Mouse (Mus musculus) E14TG2a.4 (cell line): ENCODE results near the gene M1ap.

ENCODE experiments used
- CTCF ChIP-seq: conservative IDR thresholded peaks from 2 replicates; pipeline ENCODE4 v1.5.1; 2014; ENCODE audit warnings: low read length
- NANOG ChIP-seq: IDR thresholded peaks from 2 replicates; pipeline ENCODE4 v1.6.1; 2014; ENCODE audit warnings: borderline replicate concordance, low read length, mixed read lengths

- TF ChIP-seq CTCF: no peak
- no peak for TF ChIP-seq NANOG
Measured at GRCm38 (mm10) chr6:83043993-83044392, 97.3 kb downstream of the M1ap start.
